Mouse (Mus musculus): ENCODE measurements around the gene Calm1. TPM values are rescaled to one million over a fixed set of nuclear protein-coding genes. Genes with fewer than 3 reads are reported as not detected.

The Calm1 gene
- total and polyA plus RNA-seq, 3 experiments, result 370 to 437 (median 404) TPM

DNA sequence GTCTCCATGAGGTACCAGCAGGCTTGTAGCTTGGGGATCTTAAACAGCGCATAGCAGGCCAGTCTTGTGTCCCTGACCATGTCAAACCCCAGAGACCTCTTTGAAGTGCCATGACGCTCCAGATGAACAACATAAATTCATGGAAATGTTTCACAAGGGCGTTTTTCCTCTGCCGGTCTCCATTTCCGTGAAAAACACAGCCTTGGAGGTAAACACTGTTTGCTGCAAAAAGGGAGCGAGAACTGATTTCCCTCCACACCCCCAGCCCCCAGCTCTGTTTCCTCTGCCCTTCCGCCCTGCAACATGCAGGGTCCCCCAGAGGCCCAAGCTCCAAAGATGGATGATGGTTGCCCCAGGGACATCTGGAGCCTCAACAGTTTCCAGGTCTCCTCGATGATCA, 24.3 kb downstream of the Calm1 start:
- DNase-seq, result peak; percentile 24

GRCm38 (mm10) chr12:100225196-100225595, 26.0 kb downstream of the Calm1 start:
- DNase-seq, result no peak

DNA sequence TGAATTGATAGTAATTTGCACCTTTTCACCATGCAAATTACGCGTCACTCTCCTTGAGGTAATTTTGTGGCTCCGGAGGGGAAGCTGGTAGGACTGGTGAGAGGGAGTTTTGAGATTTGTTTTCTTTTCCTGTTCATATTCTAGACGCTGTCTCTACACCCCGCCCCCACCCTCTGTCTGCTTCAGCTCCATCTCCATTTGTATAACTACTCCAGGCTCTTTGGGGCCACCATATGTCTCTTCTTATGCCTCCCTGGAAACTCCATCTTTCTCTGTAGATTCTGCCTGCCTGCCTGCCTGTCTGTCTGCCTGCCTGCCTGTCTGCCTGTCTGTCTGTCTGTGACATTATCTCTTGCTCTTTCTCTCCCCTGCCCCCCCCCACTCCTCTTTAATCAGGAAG, 26.8 kb downstream of the Calm1 start:
- no peak for DNase-seq

DNA sequence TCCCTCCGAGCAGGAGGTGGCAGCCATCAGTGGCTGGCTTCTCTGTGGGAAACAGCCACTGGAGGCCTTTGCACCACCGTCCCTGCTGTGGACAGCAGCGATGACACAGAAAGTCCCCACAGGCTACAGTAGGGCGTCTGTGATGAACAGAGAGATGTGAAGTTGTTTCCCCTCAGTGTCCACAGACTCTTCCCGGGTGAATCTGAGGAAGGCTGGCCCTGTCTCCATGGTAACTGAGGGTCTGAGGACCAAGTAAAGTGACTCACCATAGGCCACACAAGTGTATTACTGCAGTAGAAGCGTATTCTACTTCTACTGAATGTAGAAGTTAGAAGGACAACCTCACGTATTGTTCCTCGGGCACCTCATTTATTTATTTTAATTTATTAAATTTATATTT, 27.4 kb downstream of the Calm1 start:
- DNase-seq, result no peak

GRCm38 (mm10) chr12:100228041-100228725, 28.9 kb downstream of the Calm1 start:
- DNase-seq, result no peak

DNA sequence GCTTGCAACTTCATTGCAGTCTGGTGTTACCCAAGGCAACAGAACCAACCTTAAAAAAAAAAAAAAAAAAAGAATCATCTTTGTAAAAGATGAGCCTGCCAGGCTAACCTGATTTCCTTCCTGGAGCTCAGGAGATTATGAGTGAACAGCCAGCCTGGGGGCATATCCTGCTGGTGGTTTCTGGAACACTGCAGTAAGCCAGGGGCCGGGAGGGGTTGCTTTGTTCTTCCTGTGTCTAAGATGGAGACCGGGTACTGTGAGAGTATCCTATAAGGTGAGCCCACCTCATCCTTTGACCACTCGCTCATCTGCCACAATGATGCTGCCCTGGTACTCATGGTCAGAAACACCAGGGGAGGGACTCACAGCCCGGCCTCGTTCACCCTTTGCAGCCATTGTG, 35.0 kb downstream of the Calm1 start:
- peak; percentile 17 for DNase-seq

GRCm38 (mm10) chr12:100234919-100235318, 35.7 kb downstream of the Calm1 start:
- no peak for DNase-seq

DNA sequence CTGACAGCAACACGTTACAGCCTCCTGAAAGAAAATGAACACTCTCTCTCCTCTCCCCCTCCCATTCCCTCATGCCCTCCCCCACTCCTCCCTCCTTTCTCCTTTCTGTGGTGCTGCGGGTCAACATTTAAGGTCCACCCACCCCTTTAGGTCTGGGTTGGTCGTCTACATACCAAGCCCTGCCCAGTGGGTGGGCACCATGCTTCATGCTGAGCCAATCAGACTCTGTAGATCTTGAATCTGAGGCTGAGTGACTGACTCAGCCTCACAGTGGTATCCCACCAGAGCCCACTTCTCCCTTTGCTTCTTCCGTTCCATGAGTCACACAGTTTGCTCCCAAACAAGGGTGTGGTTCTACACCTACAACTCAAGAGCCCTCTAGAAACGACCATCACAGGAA, 36.2 kb downstream of the Calm1 start:
- DNase-seq, result no peak

GRCm38 (mm10) chr12:100239404-100239803, 40.2 kb downstream of the Calm1 start:
- no peak for DNase-seq

- DNase-seq, result no peak
Measured at GRCm38 (mm10) chr12:100239807-100240206, 40.6 kb downstream of the Calm1 start.

DNA sequence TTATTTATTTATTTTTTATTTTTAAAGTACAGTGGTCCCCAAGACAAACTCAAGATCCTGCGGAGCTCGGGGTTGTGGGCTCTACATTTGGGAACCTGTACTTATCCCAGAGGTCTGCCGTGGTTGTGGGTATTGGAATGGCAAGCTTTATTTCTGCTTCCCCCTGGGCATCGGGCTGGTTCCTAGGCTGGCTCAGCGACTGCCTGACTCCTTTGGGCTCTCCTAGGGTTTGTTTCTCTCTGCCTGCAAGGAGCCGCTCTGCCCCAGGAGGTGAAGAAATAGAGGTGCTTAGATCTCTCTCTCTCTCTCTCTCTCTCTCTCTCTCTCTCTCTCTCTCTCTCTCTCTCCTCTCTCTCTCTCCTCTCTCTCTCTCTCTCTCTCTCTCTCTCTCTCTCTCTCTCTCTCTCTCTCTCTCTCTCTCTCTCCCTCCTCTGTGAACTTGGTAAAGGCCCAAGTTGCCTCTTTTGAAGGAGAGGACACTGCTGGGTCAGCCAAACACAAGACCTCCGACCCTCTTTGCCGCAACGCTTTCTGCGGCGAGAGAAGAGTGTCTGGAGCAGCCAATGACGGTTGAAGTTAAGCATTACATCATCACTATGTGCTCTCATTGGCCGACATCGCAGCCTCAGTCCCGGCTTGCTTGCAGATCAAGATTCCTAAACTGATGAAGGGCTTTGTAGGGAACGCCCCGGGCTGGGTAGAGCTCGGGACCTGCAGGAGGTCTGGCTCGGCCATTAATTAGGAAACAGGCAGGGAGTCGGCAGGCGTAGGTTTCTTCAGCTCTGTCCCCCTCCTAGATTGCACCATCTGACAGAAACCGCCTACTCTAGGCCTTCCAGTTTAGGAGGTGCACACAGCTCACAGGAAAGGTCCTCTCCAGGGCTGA, 42.9 kb downstream of the Calm1 start:
- DNase-seq, result peak; percentile 50

GRCm38 (mm10) chr12:100244580-100244979, 45.3 kb downstream of the Calm1 start:
- no peak for DNase-seq

DNA sequence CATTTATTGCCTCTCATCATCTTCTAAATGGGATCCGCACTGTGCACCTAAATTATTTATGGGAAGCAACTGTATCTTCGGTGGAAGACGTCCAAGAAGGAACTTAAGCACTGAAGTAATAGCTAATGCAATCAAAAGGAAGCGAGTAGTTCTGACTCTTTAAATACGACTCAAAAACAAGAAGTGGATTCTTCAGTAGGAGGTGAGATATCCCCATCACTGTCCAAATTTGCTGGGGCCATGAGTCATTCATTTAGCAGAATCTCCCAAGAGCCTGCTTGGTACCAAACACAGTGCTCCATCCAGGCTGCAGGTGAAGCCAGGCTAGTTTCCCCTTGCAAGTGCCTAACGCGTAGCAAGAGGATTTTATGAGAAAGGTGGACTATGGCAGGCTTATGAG, 49.9 kb downstream of the Calm1 start:
- no peak for DNase-seq

DNA sequence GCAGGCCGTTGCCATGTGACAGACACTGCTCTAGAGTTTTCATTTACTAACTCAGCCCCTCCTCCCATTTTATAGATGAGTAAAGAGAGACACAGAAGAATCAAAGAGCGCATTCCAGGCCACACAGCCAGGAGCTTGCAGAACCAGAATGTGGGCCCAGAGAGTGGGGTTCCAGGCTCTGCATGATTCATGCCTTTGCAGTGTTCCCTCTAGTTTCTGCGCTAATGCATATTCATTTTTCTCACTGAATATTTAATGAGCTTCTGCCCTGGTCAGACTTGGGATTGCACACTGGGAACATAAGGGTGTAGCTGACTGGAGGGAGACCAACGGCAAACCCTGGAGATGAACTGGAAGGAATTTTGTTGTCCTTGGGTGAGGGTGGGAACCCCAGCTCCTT, 55.2 kb downstream of the Calm1 start:
- DNase-seq, result no peak

GRCm38 (mm10) chr12:100255441-100255949, 56.3 kb downstream of the Calm1 start:
- no peak for DNase-seq

DNA sequence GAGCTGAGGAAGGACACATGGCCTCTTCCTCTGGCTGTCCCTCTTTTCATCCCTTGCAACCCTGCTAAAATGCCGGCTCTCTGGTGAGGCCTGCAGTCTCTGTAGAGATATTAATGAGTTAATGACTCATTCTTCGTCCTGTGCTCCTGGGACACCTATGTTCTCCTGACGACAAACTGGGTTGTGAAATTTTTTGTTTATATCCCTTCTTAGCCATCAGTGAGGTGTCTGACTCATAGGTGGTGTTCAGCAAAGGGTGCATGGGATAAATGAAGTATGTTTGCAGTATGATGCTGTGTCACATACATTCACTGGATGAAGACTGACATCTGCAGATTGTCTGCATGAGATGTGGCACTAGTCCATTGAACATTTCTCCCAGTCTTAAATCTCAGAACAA, 58.5 kb downstream of the Calm1 start:
- DNase-seq, result no peak

Other genes starting within 250 kb of the Calm1 start
- under 1 TPM; 0.69 to 0.93 TPM for gene Kcnk13, start 234.9 kb upstream of the Calm1 start, total RNA-seq (2021)
- gene Kcnk13, start 234.9 kb upstream of the Calm1 start, polyA plus RNA-seq (2012; rRNA removed), result 0.42 and 0.47 TPM in 2 replicates
- 100 to 1,000 TPM; 214 to 253 TPM for gene Psmc1, start 89.3 kb upstream of the Calm1 start, total RNA-seq (2021)
- 19.7 and 24.8 TPM in 2 replicates for gene Psmc1, start 89.3 kb upstream of the Calm1 start, polyA plus RNA-seq (2012; rRNA removed)
- gene Nrde2, start 39.8 kb upstream of the Calm1 start, total RNA-seq (2021), result 10 to 100 TPM; 12.8 to 17.2 TPM
- gene Nrde2, start 39.8 kb upstream of the Calm1 start, polyA plus RNA-seq (2012; rRNA removed), result 4.6 and 4.8 TPM in 2 replicates